Mouse (Mus musculus): ENCODE data around the gene Copg1.

Copg1 gene

GRCm38 (mm10) chr6:87875562-87875961 is 12.1 kb upstream of the Copg1 start:
- no peak for DNase-seq (ENCODE audit: low read depth, low spot score)

GRCm38 (mm10) chr6:87876068-87876643 is 11.5 kb upstream of the Copg1 start:
- DNase-seq (ENCODE audit: low read depth, low spot score) = peak; percentile 69

- DNase-seq (ENCODE audit: low read depth, low spot score) = no peak
These were observed 8.6 kb upstream of the Copg1 start for GRCm38 (mm10) chr6:87879010-87879409.

GRCm38 (mm10) chr6:87879628-87880027 is 8.0 kb upstream of the Copg1 start:
- DNase-seq (ENCODE audit: low read depth, low spot score) = no peak

- no peak for DNase-seq (ENCODE audit: low read depth, low spot score)
These were observed 5.4 kb upstream of the Copg1 start for GRCm38 (mm10) chr6:87882221-87882620.

GRCm38 (mm10) chr6:87882816-87883215 is 4.8 kb upstream of the Copg1 start:
- DNase-seq (ENCODE audit: low read depth, low spot score) = no peak

GRCm38 (mm10) chr6:87886721-87887120 is 893 bp upstream of the Copg1 start:
- DNase-seq (ENCODE audit: low read depth, low spot score) = no peak

- no peak for DNase-seq (ENCODE audit: low read depth, low spot score)
These were observed 6.3 kb downstream of the Copg1 start for GRCm38 (mm10) chr6:87893931-87894330.

- DNase-seq (ENCODE audit: low read depth, low spot score) = no peak
These were observed 10.4 kb downstream of the Copg1 start for GRCm38 (mm10) chr6:87898028-87898427.

GRCm38 (mm10) chr6:87906632-87907031 is 19.0 kb downstream of the Copg1 start:
- DNase-seq (ENCODE audit: low read depth, low spot score) = peak; percentile 48

- no peak for DNase-seq (ENCODE audit: low read depth, low spot score)
These were observed 21.6 kb downstream of the Copg1 start for GRCm38 (mm10) chr6:87909181-87909580.

- no peak for DNase-seq (ENCODE audit: low read depth, low spot score)
These were observed 23.9 kb downstream of the Copg1 start for GRCm38 (mm10) chr6:87911559-87911958.

- DNase-seq (ENCODE audit: low read depth, low spot score) = peak; percentile 95
These were observed 26.2 kb downstream of the Copg1 start, which contains the start of gene Hmces for GRCm38 (mm10) chr6:87913661-87914325. Hmces (plus strand) TSS chr6:87913935.

GRCm38 (mm10) chr6:87914326-87915102 is 26.9 kb downstream of the Copg1 start:
- peak; percentile 47 for DNase-seq (ENCODE audit: low read depth, low spot score)

- DNase-seq (ENCODE audit: low read depth, low spot score) = no peak
These were observed 28.3 kb downstream of the Copg1 start for GRCm38 (mm10) chr6:87915939-87916338.

GRCm38 (mm10) chr6:87921201-87921600 is 33.6 kb downstream of the Copg1 start:
- DNase-seq (ENCODE audit: low read depth, low spot score) = no peak

- DNase-seq (ENCODE audit: low read depth, low spot score) = no peak
These were observed 36.0 kb downstream of the Copg1 start for GRCm38 (mm10) chr6:87923624-87924023.

GRCm38 (mm10) chr6:87935037-87935436 is 47.4 kb downstream of the Copg1 start:
- no peak for DNase-seq (ENCODE audit: low read depth, low spot score)

GRCm38 (mm10) chr6:87937178-87937788 is 49.7 kb downstream of the Copg1 start:
- peak; percentile 89 for DNase-seq (ENCODE audit: low read depth, low spot score)

GRCm38 (mm10) chr6:87938941-87939340 is 51.3 kb downstream of the Copg1 start:
- no peak for DNase-seq (ENCODE audit: low read depth, low spot score)

GRCm38 (mm10) chr6:87942179-87942578 is 54.6 kb downstream of the Copg1 start:
- peak; percentile 33 for DNase-seq (ENCODE audit: low read depth, low spot score)

GRCm38 (mm10) chr6:87962457-87962856 is 74.8 kb downstream of the Copg1 start:
- DNase-seq (ENCODE audit: low read depth, low spot score) = peak; percentile 62

All from ZHBTc4 (cell line).